Mouse (Mus musculus) MEL (cell line): Measurements from ENCODE around the gene Abcd1. TPM values are rescaled to one million over a fixed set of nuclear protein-coding genes. Genes with fewer than 3 reads are reported as not detected.

Experiments
- DNase-seq: peaks from one replicate; pipeline ENCODE4 v3.0.0; 2011; ENCODE audit warnings: low read depth, low spot score
- H3K27ac ChIP-seq: 2 replicates; pipeline ENCODE4 v1.5.1; 2012; ENCODE audit warnings: low read depth, mild to moderate bottlenecking, control low read depth, low read length, moderate library complexity; ENCODE audit not compliant: control insufficient read depth
- H3K27me3 ChIP-seq, 2 experiments: fragments of 150-350 bp in 1 of 2; sonication (generic) in 1 of 2; 2 replicates each; pipeline ENCODE4 v1.6.1; 2012; ENCODE audit warnings: low read length in 2 of 2, mild to moderate bottlenecking in 2 of 2, improper control_type of control experiment in 1 of 2, moderate library complexity in 1 of 2; ENCODE audit not compliant: insufficient read depth in 2 of 2, control insufficient read depth in 1 of 2
- H3K36me3 ChIP-seq, 2 experiments: 2 replicates each; pipeline ENCODE4 v1.6.1; 2012 to 2014; ENCODE audit warnings: low read length in 2 of 2, improper control_type of control experiment in 1 of 2, inconsistent platforms in 1 of 2, mild to moderate bottlenecking in 1 of 2; ENCODE audit not compliant: insufficient read depth in 2 of 2, control insufficient read depth in 1 of 2
- H3K4me1 ChIP-seq, 2 experiments: fragments of 150-350 bp in 1 of 2; sonication (generic) in 1 of 2; 2 replicates each; pipeline ENCODE4 v1.6.1; 2012; ENCODE audit warnings: low read length in 2 of 2, improper control_type of control experiment in 1 of 2, mild to moderate bottlenecking in 1 of 2; ENCODE audit not compliant: insufficient read depth in 2 of 2, control insufficient read depth in 1 of 2
- H3K4me3 ChIP-seq, 2 experiments: fragments of 150-350 bp in 1 of 2; sonication (generic) in 1 of 2; 2 replicates each; pipeline ENCODE4 v1.5.1; 2012; ENCODE audit warnings: low read depth in 2 of 2, low read length in 2 of 2, mild to moderate bottlenecking in 2 of 2, moderate library complexity in 2 of 2, control low read depth in 1 of 2, improper control_type of control experiment in 1 of 2; ENCODE audit not compliant: control insufficient read depth in 1 of 2, insufficient read depth in 1 of 2
- H3K79me2 ChIP-seq: 2 replicates; pipeline ENCODE4 v1.6.1; 2012; ENCODE audit warnings: mild to moderate bottlenecking, low read length, moderate library complexity; ENCODE audit not compliant: control insufficient read depth, poor library complexity, insufficient read depth
- H3K9ac ChIP-seq: 2 replicates; pipeline ENCODE4 v1.6.1; 2012; ENCODE audit warnings: low read depth, mild to moderate bottlenecking, control low read depth, low read length, moderate library complexity; ENCODE audit not compliant: control insufficient read depth, poor library complexity, severe bottlenecking
- H3K9me3 ChIP-seq: fragments of 150-350 bp; sonication (generic); replicated peaks from 2 replicates; pipeline ENCODE4 v1.6.1; 2012; ENCODE audit warnings: mild to moderate bottlenecking, low read length, improper control_type of control experiment, moderate library complexity; ENCODE audit not compliant: insufficient read depth
- CHD1 ChIP-seq: IDR thresholded peaks from 2 replicates; pipeline ENCODE4 v1.6.1; 2012; ENCODE audit warnings: low read depth, mild to moderate bottlenecking, inconsistent platforms, low read length, improper control_type of control experiment
- CTCF ChIP-seq, 3 experiments: IDR thresholded peaks in 2 of 3; conservative IDR thresholded peaks in 1 of 3; 2 replicates each; pipeline ENCODE4 v1.5.1; 2011 to 2012; ENCODE audit warnings: low read length in 3 of 3, low read depth in 2 of 3, mild to moderate bottlenecking in 2 of 3, improper control_type of control experiment in 1 of 3, inconsistent platforms in 1 of 3, mixed read lengths in 1 of 3, moderate library complexity in 1 of 3; ENCODE audit not compliant: control insufficient read depth in 1 of 3, insufficient read depth in 1 of 3, poor library complexity in 1 of 3, severe bottlenecking in 1 of 3
- E2F4 ChIP-seq: IDR thresholded peaks from 2 replicates; pipeline ENCODE4 v1.6.1; 2011; ENCODE audit warnings: low read depth, low read length, improper control_type of control experiment, borderline replicate concordance
- EP300 ChIP-seq, 2 experiments: IDR thresholded peaks; 2 replicates each; pipeline ENCODE4 v1.6.1; 2011; ENCODE audit warnings: improper control_type of control experiment in 2 of 2, low read length in 2 of 2, low read depth in 1 of 2, mild to moderate bottlenecking in 1 of 2
- ETS1 ChIP-seq: IDR thresholded peaks from 2 replicates; pipeline ENCODE4 v1.6.1; 2012; ENCODE audit warnings: low read depth, mild to moderate bottlenecking, inconsistent platforms, low read length, improper control_type of control experiment, moderate library complexity
- GABPA ChIP-seq: IDR thresholded peaks from 2 replicates; pipeline ENCODE4 v1.6.1; 2012; ENCODE audit warnings: low read depth, mild to moderate bottlenecking, inconsistent platforms, low read length, improper control_type of control experiment, moderate library complexity
- JUND ChIP-seq: IDR thresholded peaks from 2 replicates; pipeline ENCODE4 v1.6.1; 2011; ENCODE audit warnings: low read depth, mild to moderate bottlenecking, improper control_type of control experiment, low read length
- MAX ChIP-seq: IDR thresholded peaks from 2 replicates; pipeline ENCODE4 v1.6.1; 2011; ENCODE audit warnings: low read length, improper control_type of control experiment
- MAZ ChIP-seq: IDR thresholded peaks from 2 replicates; pipeline ENCODE4 v1.6.1; 2012; ENCODE audit warnings: low read depth, mild to moderate bottlenecking, inconsistent platforms, low read length, improper control_type of control experiment
- MXI1 ChIP-seq: IDR thresholded peaks from 2 replicates; pipeline ENCODE4 v1.6.1; 2011; ENCODE audit warnings: mild to moderate bottlenecking, low read depth, low read length, improper control_type of control experiment
- MYC ChIP-seq: IDR thresholded peaks from 2 replicates; pipeline ENCODE4 v1.6.1; 2011; ENCODE audit warnings: low read depth, mild to moderate bottlenecking, low read length, improper control_type of control experiment, moderate library complexity
- NRF1 ChIP-seq: IDR thresholded peaks from 2 replicates; pipeline ENCODE4 v1.6.1; 2014; ENCODE audit warnings: low read depth, mild to moderate bottlenecking, inconsistent platforms, low read length, improper control_type of control experiment, moderate library complexity; ENCODE audit not compliant: poor library complexity, insufficient read depth, severe bottlenecking
- POLR2AphosphoS2 ChIP-seq: IDR thresholded peaks from 2 replicates; pipeline ENCODE4 v1.6.1; 2011; ENCODE audit warnings: low read length, improper control_type of control experiment
- POLR2AphosphoS5 ChIP-seq: IDR thresholded peaks from 2 replicates; pipeline ENCODE4 v1.6.1; 2012; ENCODE audit warnings: low read depth, borderline replicate concordance, mild to moderate bottlenecking, inconsistent platforms, low read length, moderate library complexity, mixed read lengths
- RAD21 ChIP-seq: IDR thresholded peaks from 2 replicates; pipeline ENCODE4 v1.6.1; 2011; ENCODE audit warnings: mild to moderate bottlenecking, low read depth, low read length, improper control_type of control experiment
- RCOR1 ChIP-seq: IDR thresholded peaks from 2 replicates; pipeline ENCODE4 v1.6.1; 2012; ENCODE audit warnings: low read depth, mild to moderate bottlenecking, inconsistent platforms, low read length, improper control_type of control experiment
- SMC3 ChIP-seq: IDR thresholded peaks from 2 replicates; pipeline ENCODE4 v1.6.1; 2011; ENCODE audit warnings: low read depth, low read length, improper control_type of control experiment
- TAL1 ChIP-seq: IDR thresholded peaks from 2 replicates; pipeline ENCODE4 v1.6.1; 2012; ENCODE audit warnings: mild to moderate bottlenecking, inconsistent platforms, low read length, moderate library complexity, mixed read lengths
- TBP ChIP-seq: IDR thresholded peaks from 2 replicates; pipeline ENCODE4 v1.8.0; 2011; ENCODE audit warnings: low read depth, low read length, improper control_type of control experiment
- USF1 ChIP-seq: IDR thresholded peaks from 2 replicates; pipeline ENCODE4 v1.6.1; 2014; ENCODE audit warnings: low read depth, mild to moderate bottlenecking, inconsistent platforms, low read length, improper control_type of control experiment, moderate library complexity
- ZC3H11A ChIP-seq: IDR thresholded peaks from 2 replicates; pipeline ENCODE4 v1.6.1; 2012; ENCODE audit warnings: low read depth, mild to moderate bottlenecking, inconsistent platforms, low read length, improper control_type of control experiment
- ZKSCAN1 ChIP-seq: IDR thresholded peaks from 2 replicates; pipeline ENCODE4 v1.6.1; 2012; ENCODE audit warnings: low read depth, mild to moderate bottlenecking, inconsistent platforms, low read length, improper control_type of control experiment, moderate library complexity
- ZNF384 ChIP-seq: IDR thresholded peaks from 2 replicates; pipeline ENCODE4 v1.6.1; 2012; ENCODE audit warnings: low read depth, mild to moderate bottlenecking, inconsistent platforms, low read length, improper control_type of control experiment
- polyA plus RNA-seq, 2 experiments: library from polyadenylated mRNA; stranded (reverse) in 1 of 2; unstranded in 1 of 2; fragments of >175 nt in 1 of 2; fragments of >200 nt in 1 of 2; gene quantifications; 2 replicates each; pipeline versions ENCODE4 v1.2.1 to v1.2.4; 2012; ENCODE audit warnings: low replicate concordance in 2 of 2, low read depth in 1 of 2; ENCODE audit not compliant: insufficient read length in 2 of 2, insufficient read depth in 1 of 2, missing spikeins in 1 of 2
- total RNA-seq: library from RNA; depleted of rRNA; stranded (reverse); fragments of 300-350 nt; gene quantifications from 2 replicates; pipeline ENCODE4 v1.2.3, GENCODE M21; 2012

Gene Abcd1
- total and polyA plus RNA-seq, 3 experiments = 4.8 to 17.3 TPM; not detected in 1

DNA sequence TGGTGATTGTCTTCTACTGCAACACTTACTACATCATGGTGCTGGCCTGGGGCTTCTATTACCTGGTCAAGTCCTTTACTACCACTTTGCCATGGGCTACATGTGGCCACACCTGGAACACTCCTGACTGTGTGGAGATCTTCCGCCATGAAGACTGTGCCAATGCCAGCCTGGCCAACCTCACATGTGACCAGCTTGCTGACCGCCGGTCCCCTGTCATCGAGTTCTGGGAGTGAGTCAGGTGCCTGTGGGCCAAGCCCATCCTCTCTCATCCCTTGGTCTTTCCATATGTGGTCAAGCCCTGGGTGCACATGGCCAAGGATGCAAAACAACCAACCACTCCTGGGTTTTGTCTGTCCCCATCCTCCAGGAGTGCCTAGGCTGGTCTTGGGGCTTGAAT, 39.7 kb upstream of the Abcd1 start:
- no peaks in the 10 kb centered on the region; the same call in 1 of the 2 replicates for H3K79me2 ChIP-seq
- H3K27ac ChIP-seq = no peak overlapping the region
- TF ChIP-seq TAL1 = no peak
- TF ChIP-seq ZKSCAN1 = no peak
- TF ChIP-seq ZC3H11A = no peak
- no peak for TF ChIP-seq USF1
- TF ChIP-seq CHD1 = no peak
- no peak for TF ChIP-seq EP300 (IDR thresholded peaks at IDR 0.05; ENCODE audit: low read depth in 1 of 2, low read length in 2 of 2)
- TF ChIP-seq ETS1 = no peak
- TF ChIP-seq ZNF384 = no peak
- TF ChIP-seq GABPA = no peak
- no peak for TF ChIP-seq MYC
- no peak for TF ChIP-seq MAZ
- TF ChIP-seq POLR2AphosphoS2 = no peak
- no peak for TF ChIP-seq CTCF (IDR thresholded peaks at IDR 0.05 in 2 of 3, conservative IDR thresholded peaks at IDR 0.05 in 1 of 3; ENCODE audit: control insufficient read depth in 1 of 3, insufficient read depth in 1 of 3, low read depth in 2 of 3, low read length in 3 of 3, poor library complexity in 1 of 3, severe bottlenecking in 1 of 3)
- TF ChIP-seq MXI1 = no peak
- TF ChIP-seq POLR2AphosphoS5 = no peak
- TF ChIP-seq RAD21 = no peak
- H3K36me3 ChIP-seq = no peaks in the 10 kb centered on the region
- H3K9ac ChIP-seq = no peak overlapping the region
- H3K4me1 ChIP-seq = 0 out of 4 replicates have a peak, but pooled peaks cover 0 to 5% of the 10 kb centered on the region in 2 experiments
- H3K4me3 ChIP-seq = no peak overlapping the region
- DNase-seq = no peak
- no peaks in the 10 kb centered on the region for H3K9me3 ChIP-seq
- no peaks in the 10 kb centered on the region for H3K27me3 ChIP-seq

- Histone ChIP-seq H3K4me3 (no peak overlapping the region), H3K27me3 (no peaks in the 10 kb centered on the region), H3K27ac (no peak overlapping the region), H3K79me2 (no peaks in the 10 kb centered on the region), H3K9ac (no peak overlapping the region), H3K4me1 (no peaks in the 10 kb centered on the region), H3K9me3 (no peaks in the 10 kb centered on the region), H3K36me3 (peaks cover 0 to 3% of the 10 kb centered on the region in 2 experiments; a peak in 2 of 4 replicates)
- no peak for DNase-seq
- TF ChIP-seq EP300 (IDR thresholded peaks at IDR 0.05; ENCODE audit: low read depth in 1 of 2, low read length in 2 of 2) (no peak), SMC3 (no peak), MAZ (no peak), TBP (no peak), JUND (no peak), CHD1 (no peak), GABPA (no peak), CTCF (IDR thresholded peaks at IDR 0.05 in 2 of 3, conservative IDR thresholded peaks at IDR 0.05 in 1 of 3; ENCODE audit: control insufficient read depth in 1 of 3, insufficient read depth in 1 of 3, low read depth in 2 of 3, low read length in 3 of 3, poor library complexity in 1 of 3, severe bottlenecking in 1 of 3) (no peak), RCOR1 (no peak), MAX (no peak), E2F4 (no peak), ZNF384 (no peak), POLR2AphosphoS5 (no peak), NRF1 (no peak), ZKSCAN1 (no peak)
These were observed 32.2 kb upstream of the Abcd1 start for GRCm38 (mm10) chrX:73684156-73684555.
